Mouse (Mus musculus) C2C12 (cell line): Measurements from ENCODE around the gene Pten.

ENCODE experiments used
- CTCF ChIP-seq: IDR thresholded peaks from one replicate; pipeline ENCODE4 v1.5.1; 2011; ENCODE audit not compliant: control insufficient read depth, insufficient read depth, insufficient read length
- MAX ChIP-seq: IDR thresholded peaks from one replicate; pipeline ENCODE4 v1.6.1; 2011; ENCODE audit warnings: mild to moderate bottlenecking, control low read depth
- MYOD1 ChIP-seq: IDR thresholded peaks from one replicate; pipeline ENCODE4 v1.6.1; 2011; ENCODE audit warnings: low read depth; ENCODE audit not compliant: control insufficient read depth, insufficient read length
- USF1 ChIP-seq: IDR thresholded peaks from one replicate; pipeline ENCODE4 v1.6.1; 2011; ENCODE audit warnings: low read depth, mild to moderate bottlenecking, control low read depth, moderate library complexity

DNA sequence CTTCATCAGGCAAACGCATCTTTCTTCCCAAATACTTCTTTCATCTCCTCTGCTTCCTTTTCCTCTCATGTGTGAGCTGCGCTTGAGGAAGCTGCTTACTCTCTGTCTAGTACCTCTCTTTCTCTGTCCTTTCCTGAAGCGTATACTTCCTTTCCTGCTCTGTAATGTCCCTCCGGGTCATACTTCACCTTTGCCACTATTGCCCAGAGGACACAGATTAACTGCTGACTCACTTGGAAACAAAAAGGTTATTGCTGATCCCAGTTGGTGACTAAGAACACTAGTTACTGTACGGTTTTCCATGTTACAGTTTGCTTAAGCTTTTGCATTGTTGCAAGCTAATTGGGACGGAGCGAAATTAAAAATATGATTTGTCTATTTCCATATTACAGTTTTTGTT is 19.5 kb upstream of the Pten start:
- TF ChIP-seq MAX (no peak), CTCF (no peak), USF1 (no peak), MYOD1 (no peak)
